8 mouse cellular contexts compared by ENCODE assay signal in the genomic region with DNA sequence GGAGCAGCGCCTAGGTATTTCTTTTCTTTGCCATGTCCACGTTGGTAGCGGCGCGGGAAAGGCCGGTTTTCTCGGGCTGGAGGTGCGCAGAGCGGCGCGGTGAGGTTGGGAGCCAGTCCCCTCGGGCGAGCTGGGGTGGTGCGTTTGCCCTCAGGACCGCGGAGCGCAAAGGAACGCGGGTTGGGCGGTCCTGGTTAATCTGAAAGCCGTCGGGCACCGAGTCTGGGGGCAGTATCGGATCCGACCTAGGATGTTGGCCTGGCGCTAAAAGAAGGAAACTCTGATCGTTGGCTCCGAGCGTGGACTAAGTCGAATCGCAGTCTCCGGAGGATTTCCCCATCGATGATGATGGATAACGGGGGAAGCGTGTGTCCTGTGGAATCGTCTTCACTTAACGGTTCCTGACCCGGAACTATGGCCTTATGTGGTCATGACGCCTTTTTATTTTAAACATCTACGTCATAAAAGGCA. TPM values are rescaled to one million over a fixed set of nuclear protein-coding genes. Genes with fewer than 3 reads are reported as not detected.
DNase-seq lines count a peak whose midpoint lies in the region; ATAC-seq and TF ChIP-seq lines count a peak whose summit lies in the region.
"Not testable (repeated sequence)": the region's sequence is repeated elsewhere in the genome, so short reads cannot be mapped to it uniquely, and the experiment has no call there.

No protein-coding gene starts in this region.

- peak overlapping the region; percentile 37 for H3K4me3 ChIP-seq in forebrain, embryonic 14.5 days (ENCODE audit: low read depth, low read length)
- H3K4me3 ChIP-seq in hindbrain, embryonic 10.5 days, result peak overlapping the region; percentile 47
- H3K4me3 ChIP-seq in lung, embryonic 14.5 days (ENCODE audit: low read depth, low read length), result peak overlapping the region; percentile 39
- H3K4me3 ChIP-seq in neural tube, embryonic 11.5 days (ENCODE audit: low read depth, low read length), result peak overlapping the region; percentile 21

- CTCF ChIA-PET in Patski (lab: Charles Lee), result not testable (repeated sequence)

- peak overlapping the region; percentile 49 for H3K9ac ChIP-seq in forebrain, embryonic 14.5 days (ENCODE audit: low read length)
- H3K9ac ChIP-seq in lung, embryonic 14.5 days; neural tube, embryonic 11.5 days (ENCODE audit: low read length): not testable (repeated sequence)

- H3K9me3 ChIP-seq in forebrain, embryonic 14.5 days (replicated peaks; ENCODE audit: control insufficient read depth, low read length); hindbrain, embryonic 10.5 days; lung, embryonic 14.5 days (ENCODE audit: low read depth, low read length); neural tube, embryonic 11.5 days (ENCODE audit: control insufficient read depth, low read length): not testable (repeated sequence)

- WGBS in forebrain, embryonic 14.5 days, result 16% methylated on average over 21 of the region's 40 CpGs
- WGBS in hindbrain, embryonic 10.5 days, result 22% methylated on average over 26 of the region's 40 CpGs
- WGBS in lung, embryonic 14.5 days, result 10% methylated on average over 26 of the region's 40 CpGs
- 12% methylated on average over 23 of the region's 40 CpGs for WGBS in neural tube, embryonic 11.5 days

- H3K27ac ChIP-seq in forebrain, embryonic 14.5 days (ENCODE audit: low read depth, low read length); hindbrain, embryonic 10.5 days; lung, embryonic 14.5 days (ENCODE audit: low read depth); neural tube, embryonic 11.5 days (ENCODE audit: low read depth, low read length): not testable (repeated sequence)

- TF ChIP-seq CTCF in Patski (IDR thresholded peaks at IDR 0.05); lung, embryonic 14.5 days (IDR thresholded peaks at IDR 0.05; ENCODE audit: low read depth): not testable (repeated sequence)

- ATAC-seq in Patski, result peak; percentile 94
- ATAC-seq in forebrain, embryonic 14.5 days, result peak; percentile 88
- ATAC-seq in lung, embryonic 14.5 days (ENCODE audit: insufficient read depth), result peak; percentile 91
- ATAC-seq in neural tube, embryonic 11.5 days (ENCODE audit: insufficient read depth, low FRiP score, low TSS enrichment), result peak; percentile 85

- POLR2A ChIA-PET in Patski (lab: Charles Lee), result not testable (repeated sequence)

- H3K27me3 ChIP-seq in Patski; forebrain, embryonic 14.5 days (replicated peaks; ENCODE audit: control insufficient read depth, insufficient read depth, low read length); hindbrain, embryonic 10.5 days (ENCODE audit: insufficient read depth, poor library complexity, severe bottlenecking); lung, embryonic 14.5 days (ENCODE audit: insufficient read depth, low read length); neural tube, embryonic 11.5 days (ENCODE audit: control insufficient read depth, insufficient read depth, low read length): not testable (repeated sequence)

- in situ Hi-C loops in Patski (cut with MboI; ENCODE audit: low pct_unique_long_range_greater_than_20kb), result not testable (repeated sequence)

- H3K4me1 ChIP-seq in forebrain, embryonic 14.5 days (ENCODE audit: control insufficient read depth, insufficient read depth, low read length); hindbrain, embryonic 10.5 days (replicated peaks); lung, embryonic 14.5 days (ENCODE audit: insufficient read depth); neural tube, embryonic 11.5 days (ENCODE audit: control insufficient read depth, insufficient read depth, low read length): not testable (repeated sequence)

- H3K4me2 ChIP-seq in forebrain, embryonic 14.5 days (ENCODE audit: low read length), result peak overlapping the region; percentile 39
- H3K4me2 ChIP-seq in lung, embryonic 14.5 days, result peak overlapping the region; percentile 50
- H3K4me2 ChIP-seq in neural tube, embryonic 11.5 days (ENCODE audit: low read depth), result peak overlapping the region; percentile 30

- not testable (repeated sequence) for DNase-seq in Patski (ENCODE audit: low read depth, low spot score); hindbrain, embryonic 10.5 days (ENCODE audit: low spot score); neural tube, embryonic 11.5 days (ENCODE audit: low spot score)
- DNase-seq in cerebellum, postnatal 10 days, result peak; percentile 36
- peak; percentile 12 for DNase-seq in forebrain, embryonic 14.5 days (ENCODE audit: low spot score)
- peak; percentile 14 for DNase-seq in kidney, postnatal 14 days
- DNase-seq in lung, embryonic 14.5 days, result peak; percentile 29
- peak; percentile 6 for DNase-seq in thymus, postnatal 25 days

- H3K36me3 ChIP-seq in forebrain, embryonic 14.5 days (ENCODE audit: control insufficient read depth, insufficient read depth, low read length); hindbrain, embryonic 10.5 days; lung, embryonic 14.5 days (ENCODE audit: insufficient read depth); neural tube, embryonic 11.5 days (ENCODE audit: control insufficient read depth, insufficient read depth, low read length): not testable (repeated sequence)

RNA-seq across cellular contexts. Expression of a gene that starts 0.6 kb away (rescaled TPM):
- polyA plus RNA-seq in Patski (2021), result 9.8 TPM
- polyA plus RNA-seq in forebrain, embryonic 14.5 days (2014; fragmentation: Nextera tagmentation; extraction: Ambion mirVana), result 8.5 and 11.2 TPM in 2 replicates
- 4.8 and 5.3 TPM in 2 replicates for polyA plus RNA-seq in hindbrain, embryonic 10.5 days (2016; fragmentation: Nextera tagmentation; extraction: Ambion mirVana)
- 5.2 and 7.0 TPM in 2 replicates for polyA plus RNA-seq in lung, embryonic 14.5 days (2014; fragmentation: Nextera tagmentation; extraction: Ambion mirVana)
- polyA plus RNA-seq in neural tube, embryonic 11.5 days (2014; fragmentation: Nextera tagmentation; extraction: Ambion mirVana), result 8.9 and 10.7 TPM in 2 replicates

RNA-seq across cellular contexts. Expression of a gene that starts 31.2 kb away (rescaled TPM):
- 81.2 TPM for polyA plus RNA-seq in Patski (2021)
- 88.6 and 106 TPM in 2 replicates for polyA plus RNA-seq in forebrain, embryonic 14.5 days (2014; fragmentation: Nextera tagmentation; extraction: Ambion mirVana)
- 77.6 and 82.9 TPM in 2 replicates for polyA plus RNA-seq in hindbrain, embryonic 10.5 days (2016; fragmentation: Nextera tagmentation; extraction: Ambion mirVana)
- 97.3 and 102 TPM in 2 replicates for polyA plus RNA-seq in lung, embryonic 14.5 days (2014; fragmentation: Nextera tagmentation; extraction: Ambion mirVana)
- 88.4 and 92.4 TPM in 2 replicates for polyA plus RNA-seq in neural tube, embryonic 11.5 days (2014; fragmentation: Nextera tagmentation; extraction: Ambion mirVana)

RNA-seq across cellular contexts. Expression of a gene that starts 51.4 kb away (rescaled TPM):
- 8.1 TPM for polyA plus RNA-seq in Patski (2021)
- polyA plus RNA-seq in forebrain, embryonic 14.5 days (2014; fragmentation: Nextera tagmentation; extraction: Ambion mirVana), result 15.7 and 21.4 TPM in 2 replicates
- 9.1 and 14.8 TPM in 2 replicates for polyA plus RNA-seq in hindbrain, embryonic 10.5 days (2016; fragmentation: Nextera tagmentation; extraction: Ambion mirVana)
- polyA plus RNA-seq in lung, embryonic 14.5 days (2014; fragmentation: Nextera tagmentation; extraction: Ambion mirVana), result 12.3 and 13.1 TPM in 2 replicates
- 17.6 and 18.6 TPM in 2 replicates for polyA plus RNA-seq in neural tube, embryonic 11.5 days (2014; fragmentation: Nextera tagmentation; extraction: Ambion mirVana)
